Mouse (Mus musculus) heart, postnatal 4 days (tissue): ENCODE data around the gene Zfp746. TPM values are rescaled to one million over a fixed set of nuclear protein-coding genes. Genes with fewer than 3 reads are reported as not detected.
"Not testable (repeated sequence)": the region's sequence is repeated elsewhere in the genome, so short reads cannot be mapped to it uniquely, and the experiment has no call there.

Experiments used
- DNase-seq: peaks from one replicate; pipeline ENCODE4 v3.0.0; 2021
- total RNA-seq, 2 experiments: library from RNA; stranded (reverse); gene quantifications; 2 replicates each; pipeline ENCODE4 v1.2.3; 2021

Gene Zfp746
- 10 to 100 TPM; 19.2 to 21.1 TPM for total RNA-seq

DNA sequence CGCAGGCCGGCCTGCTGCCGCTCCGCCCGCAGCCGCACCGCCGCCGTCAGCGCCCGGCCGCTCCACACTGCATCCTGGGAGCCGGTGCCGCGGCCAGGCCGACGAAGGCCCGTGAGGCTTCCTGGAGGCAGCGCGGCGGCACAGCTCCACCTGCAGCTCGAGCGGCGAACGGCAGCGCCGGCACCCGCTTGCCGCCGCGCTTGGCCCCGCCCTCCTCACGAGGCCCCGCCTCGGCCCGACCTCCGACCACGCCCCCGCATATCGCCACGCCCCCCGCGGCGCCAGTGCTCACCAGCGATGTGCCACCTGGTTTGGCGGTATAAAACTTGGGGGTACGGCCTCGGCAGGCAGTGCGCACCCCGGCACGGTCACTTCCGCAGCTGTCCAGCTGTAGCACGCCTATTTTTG is at the start of gene Zfp746:
Gene Zfp746, minus strand, starts transcription at position 123 of the 408 bp plus-strand sequence.
- peak; percentile 95 for DNase-seq

DNA sequence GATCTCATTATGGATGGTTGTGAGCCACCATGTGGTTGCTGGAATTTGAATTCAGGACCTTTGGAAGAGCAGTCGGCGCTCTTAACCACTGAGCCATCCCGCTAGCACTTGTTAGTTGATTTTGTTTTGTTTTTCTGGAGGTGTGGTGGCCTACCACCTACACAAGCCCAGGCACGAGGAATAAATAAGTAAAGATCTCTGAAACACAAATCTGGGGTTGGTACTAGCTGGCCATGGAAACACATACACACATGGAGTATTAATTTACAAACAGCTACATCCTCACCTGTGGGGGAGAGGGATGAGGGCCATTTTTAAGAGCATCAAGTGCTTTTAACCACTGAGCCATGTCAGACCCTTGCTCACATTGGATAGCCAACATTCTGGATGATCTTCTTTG is 34.7 kb upstream of the Zfp746 start:
- DNase-seq, result not testable (repeated sequence)

- peak; percentile 6 for DNase-seq
Observed at GRCm38 (mm10) chr6:48116036-48116435, 29.6 kb upstream of the Zfp746 start.

DNA sequence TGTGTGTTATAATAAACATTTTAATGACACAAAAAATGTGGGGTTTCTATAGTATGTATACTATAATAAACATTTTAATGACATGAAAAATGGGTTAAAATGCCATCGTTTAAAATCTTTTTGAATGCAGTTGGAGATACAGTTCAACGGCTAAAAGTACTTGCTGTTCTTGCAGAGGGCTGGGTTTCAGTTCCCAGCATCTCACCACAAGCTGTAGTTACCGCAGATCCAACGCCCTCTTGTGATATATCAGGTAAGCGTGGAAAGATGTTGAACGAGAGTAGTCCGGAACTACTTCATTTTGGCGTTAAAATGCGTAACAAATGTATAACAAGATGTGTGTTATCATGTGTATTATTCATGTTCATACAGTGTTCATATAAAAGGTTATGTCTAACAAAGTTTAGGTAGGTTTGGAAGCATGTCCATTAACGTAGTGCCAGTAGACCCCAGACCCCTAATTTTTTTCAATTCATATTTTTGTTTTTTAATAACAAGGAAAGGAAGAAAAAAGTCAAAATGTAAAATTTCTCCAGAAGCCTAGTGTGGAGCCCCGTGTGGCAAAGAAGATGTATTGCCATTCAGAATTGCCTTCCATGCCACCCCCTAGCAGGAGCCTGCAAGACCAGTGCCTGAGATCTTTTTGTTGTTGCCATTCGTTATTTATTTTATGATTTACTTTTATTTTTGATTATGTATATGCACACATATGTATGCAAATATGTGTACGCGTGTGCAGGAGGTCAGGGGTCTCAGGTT is 743 bp upstream of the Zfp746 start:
- no peak for DNase-seq

GRCm38 (mm10) chr6:48085521-48086404 is 630 bp downstream of the Zfp746 start:
- DNase-seq, result peak; percentile 71

GRCm38 (mm10) chr6:48083733-48084191 is 2.6 kb downstream of the Zfp746 start:
- DNase-seq, result no peak

DNA sequence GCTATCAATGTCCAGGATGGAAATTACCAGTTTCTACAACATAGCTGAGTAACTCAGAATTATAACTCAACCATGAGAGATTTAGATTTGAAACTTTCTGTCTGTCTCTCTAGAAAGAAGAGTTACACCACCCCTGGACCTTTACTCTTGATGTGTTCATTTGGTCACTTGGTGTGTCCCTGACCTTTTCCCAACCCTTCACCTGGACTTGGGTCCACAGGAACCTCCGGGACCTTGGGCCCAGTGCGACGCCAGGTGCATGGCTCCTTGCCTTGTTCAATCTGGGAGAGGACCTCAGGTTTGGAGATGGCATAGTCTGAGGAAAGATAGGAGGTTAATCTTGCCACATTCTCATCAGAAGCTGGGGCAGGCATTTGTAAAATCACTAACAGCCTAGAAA is 4.4 kb downstream of the Zfp746 start:
- DNase-seq, result no peak

DNA sequence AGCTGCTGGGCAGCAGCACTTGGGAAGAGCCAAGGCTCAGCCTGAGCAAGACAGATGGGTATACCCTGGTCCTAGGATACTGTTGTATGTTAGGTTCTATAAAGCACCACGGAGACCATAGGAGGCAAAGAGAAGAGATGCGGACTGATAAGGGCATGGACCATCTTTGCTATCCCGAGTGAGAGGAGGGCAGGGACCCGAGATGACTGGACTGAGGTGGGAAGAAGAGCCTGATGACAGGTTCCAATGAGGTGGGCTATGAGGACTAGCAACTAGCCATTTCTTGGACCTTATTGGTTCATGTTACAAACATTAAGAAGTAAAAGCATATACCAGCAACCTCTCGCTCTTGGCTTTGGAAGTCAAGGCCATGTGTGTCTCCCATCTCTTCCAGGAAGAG is 5.4 kb downstream of the Zfp746 start:
- DNase-seq, result no peak

DNA sequence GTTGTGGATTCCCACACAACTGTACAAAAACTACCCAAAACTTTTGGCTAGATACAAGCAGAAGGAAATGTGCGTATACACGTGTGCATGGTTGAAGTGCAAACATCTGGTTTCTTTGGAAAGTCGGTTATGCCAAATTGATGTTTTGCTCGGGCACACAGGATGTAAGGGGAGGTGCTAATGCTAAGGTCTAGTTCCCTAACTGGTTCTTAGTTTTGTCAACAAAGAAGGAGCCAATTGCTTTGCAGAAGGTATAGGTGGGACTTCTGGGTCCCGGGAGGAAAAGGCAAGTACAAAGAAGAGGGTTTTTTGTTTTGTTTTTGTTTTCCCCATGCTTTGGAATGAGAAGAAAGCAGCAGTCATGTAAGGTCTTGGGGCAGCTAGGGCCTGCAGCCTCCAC is 13.1 kb downstream of the Zfp746 start:
- DNase-seq, result no peak

DNA sequence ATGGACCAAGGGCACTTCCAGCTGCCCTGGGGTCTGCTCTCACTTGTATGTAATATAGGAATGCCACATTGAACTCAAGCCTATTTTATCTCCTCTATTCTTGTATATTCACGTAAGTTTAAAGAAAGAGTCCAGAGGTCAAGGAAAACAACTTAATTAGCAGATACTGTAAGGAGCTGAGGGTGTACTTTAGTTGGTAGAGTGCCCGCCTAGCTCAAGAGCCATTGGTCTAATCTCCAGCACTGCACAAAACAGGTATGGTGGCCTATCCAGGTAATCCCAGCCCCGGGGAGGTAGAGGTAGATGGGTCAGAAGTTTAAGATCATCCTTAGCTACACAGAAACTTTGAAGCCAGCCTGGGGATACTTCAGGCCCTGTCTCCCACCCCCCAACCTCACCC is 18.9 kb downstream of the Zfp746 start:
- DNase-seq, result no peak

DNA sequence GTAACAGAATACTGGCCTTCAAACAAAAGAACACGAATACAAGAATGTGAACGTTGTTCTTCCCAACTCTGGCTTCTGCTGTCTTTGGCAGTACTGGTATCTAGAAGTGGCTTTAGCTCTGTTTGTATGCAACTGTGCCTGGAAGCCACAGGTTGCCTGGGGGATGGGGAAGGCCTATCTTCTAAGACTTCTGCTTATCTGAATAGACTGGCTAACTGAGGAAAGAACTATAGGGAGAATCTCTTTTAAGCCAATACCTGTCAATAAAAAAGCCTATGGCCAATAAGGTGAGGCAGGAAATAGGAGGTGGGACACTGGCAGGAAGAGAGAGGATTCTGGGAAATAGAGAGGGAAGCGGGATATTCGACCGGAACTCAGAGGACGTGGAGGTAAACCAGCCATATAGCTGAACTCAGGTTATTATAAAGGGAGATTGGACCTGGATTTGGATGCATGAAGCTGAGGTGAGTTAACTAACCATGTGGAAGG is 20.8 kb downstream of the Zfp746 start:
- no peak for DNase-seq

GRCm38 (mm10) chr6:48064451-48064850 is 21.9 kb downstream of the Zfp746 start:
- no peak for DNase-seq

- DNase-seq, result no peak
Observed at GRCm38 (mm10) chr6:48063940-48064339, 22.5 kb downstream of the Zfp746 start.

GRCm38 (mm10) chr6:48060895-48061294 is 25.5 kb downstream of the Zfp746 start:
- DNase-seq, result no peak

DNA sequence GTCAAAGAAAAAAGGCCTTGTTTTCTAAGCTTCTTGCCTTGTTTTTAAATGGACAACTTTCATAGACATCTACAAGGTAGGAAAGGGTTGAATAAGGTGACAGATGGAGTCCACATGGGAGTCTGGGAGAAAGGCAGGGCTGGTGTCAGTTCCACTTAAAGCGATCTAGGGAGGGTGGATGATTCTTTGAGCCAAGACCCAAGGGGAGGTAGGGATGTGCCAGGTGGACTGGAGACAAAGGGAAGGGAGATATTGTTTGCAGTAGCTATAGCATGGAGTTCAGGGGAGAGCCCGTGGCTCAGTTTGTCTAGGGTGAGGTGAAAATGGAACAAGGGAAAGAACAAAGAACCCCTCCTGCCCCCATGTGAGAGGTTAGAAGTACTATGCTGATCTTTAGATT is 26.0 kb downstream of the Zfp746 start:
- DNase-seq, result no peak

DNA sequence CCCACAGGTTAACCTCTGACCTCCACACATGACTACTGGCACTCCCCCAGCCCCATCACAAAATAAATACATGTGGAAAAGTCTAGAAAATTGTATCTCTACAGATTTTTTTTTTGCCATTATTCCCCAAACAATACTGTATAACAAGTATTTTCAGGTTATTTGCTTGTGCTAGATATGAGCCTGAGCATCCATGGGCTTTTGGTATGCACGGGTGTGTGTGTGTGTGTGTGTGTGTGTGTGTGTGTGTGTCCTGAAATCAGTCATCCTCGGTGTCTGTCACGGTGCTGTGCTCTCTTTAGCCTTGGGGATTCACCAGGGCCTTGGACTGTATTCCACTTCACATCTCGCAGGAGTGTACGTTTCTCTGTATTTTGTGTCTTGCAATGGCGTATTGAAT is 34.3 kb downstream of the Zfp746 start:
- no peak for DNase-seq

- no peak for DNase-seq
Observed at GRCm38 (mm10) chr6:48051666-48052065, 34.7 kb downstream of the Zfp746 start.

DNA sequence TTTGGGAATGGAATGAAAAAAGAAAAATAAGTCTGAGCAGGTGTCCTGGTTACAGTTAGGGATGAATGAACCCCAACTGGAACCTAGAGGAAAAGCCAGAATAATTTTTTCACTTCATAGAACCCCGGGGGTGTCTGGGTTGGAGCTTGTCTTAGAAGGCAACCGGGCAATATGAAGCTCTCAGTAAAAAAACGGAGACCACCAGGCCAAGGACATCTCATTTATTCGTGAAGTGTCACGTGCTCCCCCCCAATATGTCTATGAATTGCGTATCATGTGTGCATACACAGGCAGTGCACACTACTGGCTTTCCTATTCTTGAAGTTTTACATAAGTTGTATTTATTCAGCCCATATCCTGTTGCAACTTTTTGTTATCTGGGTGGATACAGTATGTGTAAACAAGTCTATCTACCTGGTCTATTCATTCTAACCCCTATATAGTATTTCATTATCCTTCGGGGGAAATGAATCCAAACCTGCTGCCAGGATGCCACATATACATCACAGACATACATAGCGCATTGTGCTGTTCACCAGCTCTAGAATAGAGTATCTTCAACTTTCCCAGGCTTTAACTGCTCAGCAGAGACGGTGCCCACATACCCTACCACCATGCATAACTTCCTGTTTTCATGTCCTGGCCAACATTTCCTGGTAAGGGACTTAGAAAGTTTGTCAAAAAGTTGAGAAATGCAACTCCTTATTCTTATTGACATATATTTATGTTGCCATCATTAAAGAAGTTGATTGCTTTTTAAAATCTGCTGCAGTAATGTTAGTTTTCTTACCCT is 36.9 kb downstream of the Zfp746 start:
- DNase-seq, result no peak

GRCm38 (mm10) chr6:48048426-48049272 is 37.7 kb downstream of the Zfp746 start, which contains the start of gene Zfp777:
Gene Zfp777 (minus strand): TSS chr6:48048911.
- peak; percentile 88 for DNase-seq

- DNase-seq, result peak; percentile 35
Observed at GRCm38 (mm10) chr6:48047450-48048351, 38.7 kb downstream of the Zfp746 start.
